Mouse (Mus musculus) ES-E14 (cell line): ENCODE results near the gene Pla2g4a. TPM values are rescaled to one million over a fixed set of nuclear protein-coding genes. Genes with fewer than 3 reads are reported as not detected.

Experiments used
- DNase-seq: peaks from one replicate; pipeline ENCODE4 v3.0.0-alpha.2; 2013; ENCODE audit warnings: low read depth, low spot score
- H3K27ac ChIP-seq: 2 replicates; pipeline ENCODE4 v1.5.1; 2012; ENCODE audit warnings: low read depth, mild to moderate bottlenecking, low read length, moderate library complexity, mixed read lengths; ENCODE audit not compliant: poor library complexity, insufficient read depth, severe bottlenecking
- H3K36me3 ChIP-seq: 2 replicates; pipeline ENCODE4 v1.6.1; 2012; ENCODE audit warnings: mild to moderate bottlenecking, low read length, moderate library complexity, mixed read lengths; ENCODE audit not compliant: control insufficient read depth, poor library complexity, insufficient read depth, severe bottlenecking
- H3K4me1 ChIP-seq, 2 experiments: fragments of 150-350 bp in 1 of 2; sonication (generic) in 1 of 2; 2 replicates each; pipeline ENCODE4 v1.6.1; 2012; ENCODE audit warnings: low read length in 2 of 2, mild to moderate bottlenecking in 1 of 2, mixed read lengths in 1 of 2; ENCODE audit not compliant: control insufficient read depth in 2 of 2, insufficient read depth in 2 of 2, poor library complexity in 1 of 2
- H3K4me3 ChIP-seq, 2 experiments: fragments of 150-350 bp in 1 of 2; sonication (generic) in 1 of 2; 2 replicates each; pipeline ENCODE4 v1.5.1; 2012; ENCODE audit warnings: low read length in 2 of 2, low read depth in 1 of 2, mild to moderate bottlenecking in 1 of 2, mixed read lengths in 1 of 2; ENCODE audit not compliant: insufficient read depth in 1 of 2, poor library complexity in 1 of 2, severe bottlenecking in 1 of 2
- H3K9ac ChIP-seq: 2 replicates; pipeline ENCODE4 v1.6.1; 2012; ENCODE audit warnings: low read depth, mild to moderate bottlenecking, low read length, mixed read lengths; ENCODE audit not compliant: poor library complexity, insufficient read depth, severe bottlenecking
- H3K9me3 ChIP-seq: fragments of 150-350 bp; sonication (generic); 2 replicates; pipeline ENCODE4 v1.6.1; 2012; ENCODE audit warnings: low read depth, mild to moderate bottlenecking, low read length; ENCODE audit not compliant: control insufficient read depth, insufficient read depth
- CHD2 ChIP-seq: IDR thresholded peaks from 2 replicates; pipeline ENCODE4 v1.6.1; 2014; ENCODE audit warnings: mild to moderate bottlenecking, low read depth, low read length, inconsistent platforms
- HCFC1 ChIP-seq: IDR thresholded peaks from 2 replicates; pipeline ENCODE4 v1.6.1; 2012; ENCODE audit warnings: low read length, inconsistent platforms, borderline replicate concordance; ENCODE audit not compliant: insufficient read depth
- MAFK ChIP-seq: IDR thresholded peaks from 2 replicates; pipeline ENCODE4 v1.6.1; 2014; ENCODE audit warnings: mild to moderate bottlenecking, low read depth, low read length, inconsistent platforms; ENCODE audit not compliant: insufficient read depth
- ZC3H11A ChIP-seq: IDR thresholded peaks from 2 replicates; pipeline ENCODE4 v1.6.1; 2012; ENCODE audit warnings: low read depth, mild to moderate bottlenecking, inconsistent platforms, low read length, borderline replicate concordance
- ZNF384 ChIP-seq: IDR thresholded peaks from 2 replicates; pipeline ENCODE4 v1.6.1; 2012; ENCODE audit warnings: low read depth, low read length, inconsistent platforms
- in situ Hi-C, 2 experiments: fragments of 600-800 bp; cut with MboI; formaldehyde crosslinking; loops; one replicate each; pipeline ENCODE4 v1.15.1; 2025; ENCODE audit warnings: low sequenced_read_pairs in 2 of 2, inconsistent platforms in 1 of 2; ENCODE audit not compliant: unreplicated experiment in 2 of 2
- total RNA-seq: library from RNA; depleted of rRNA; stranded (reverse); fragments of 300-350 nt; gene quantifications from 2 replicates; pipeline ENCODE4 v1.2.3, GENCODE M21; 2012

Gene Pla2g4a
- total RNA-seq, 1 experiment = 3.0 TPM

- Histone ChIP-seq H3K4me3 (no peak overlapping the region), H3K36me3 (no peaks in the 10 kb centered on the region), H3K4me1 (no peaks in the 10 kb centered on the region), H3K27ac (no peak overlapping the region), H3K9ac (no peak overlapping the region), H3K9me3 (no peaks in the 10 kb centered on the region)
- TF ChIP-seq CHD2 (no peak), ZC3H11A (peak; percentile 80)
- peak; percentile 77 for DNase-seq
- in situ Hi-C loops = loop anchor here (5.0 to 10.0 kb wide), 2 partner anchors 401 to 408 kb away; no protein-coding TSS in a partner anchor
Observed at GRCm38 (mm10) chr1:149856720-149857119, 104.4 kb downstream of the Pla2g4a start.

GRCm38 (mm10) chr1:149855581-149855980 is 105.5 kb downstream of the Pla2g4a start:
- Histone ChIP-seq H3K9me3 (no peaks in the 10 kb centered on the region), H3K27ac (no peak overlapping the region), H3K4me1 (no peaks in the 10 kb centered on the region), H3K9ac (no peak overlapping the region), H3K4me3 (no peak overlapping the region), H3K36me3 (no peaks in the 10 kb centered on the region)
- in situ Hi-C loops = loop anchor here (5.0 to 10.0 kb wide), 2 partner anchors 402 to 409 kb away; no protein-coding TSS in a partner anchor
- DNase-seq = no peak
- TF ChIP-seq MAFK (no peak), ZC3H11A (no peak), HCFC1 (no peak), CHD2 (no peak), ZNF384 (no peak)

- no peaks in the 10 kb centered on the region for H3K9me3 ChIP-seq
- no peaks in the 10 kb centered on the region for H3K36me3 ChIP-seq
- H3K4me3 ChIP-seq = no peak overlapping the region
- in situ Hi-C loops = loop anchor here (5.0 to 10.0 kb wide), 2 partner anchors 402 to 410 kb away; no protein-coding TSS in a partner anchor
- no peaks in the 10 kb centered on the region for H3K4me1 ChIP-seq
- no peak overlapping the region for H3K9ac ChIP-seq
- H3K27ac ChIP-seq = no peak overlapping the region
- no peak for DNase-seq
- TF ChIP-seq ZNF384 (no peak), CHD2 (no peak), HCFC1 (no peak), ZC3H11A (no peak), MAFK (no peak)
Observed at GRCm38 (mm10) chr1:149854867-149855266, 106.2 kb downstream of the Pla2g4a start.

DNA sequence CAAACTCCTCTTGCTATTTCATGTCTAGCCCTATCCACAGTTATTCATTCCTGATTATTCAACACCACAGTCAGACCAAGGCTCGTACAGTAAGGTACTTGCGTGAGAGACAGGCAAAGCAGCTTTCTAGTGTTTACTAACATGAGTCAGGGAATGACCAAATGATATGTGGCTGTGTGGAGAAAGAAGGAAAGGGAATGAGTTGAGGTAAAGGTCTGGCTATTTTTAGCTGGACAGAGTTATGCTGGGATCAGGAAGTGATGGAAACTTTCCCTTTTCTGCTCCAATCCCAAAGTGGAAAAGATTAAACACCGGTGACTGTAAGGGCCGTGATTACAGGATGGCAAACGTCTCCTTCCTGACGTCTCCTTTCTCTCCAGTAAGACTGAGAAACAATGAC is 114.4 kb downstream of the Pla2g4a start:
- Histone ChIP-seq H3K27ac (no peak overlapping the region), H3K36me3 (no peaks in the 10 kb centered on the region), H3K4me3 (no peak overlapping the region), H3K4me1 (no peaks in the 10 kb centered on the region), H3K9me3 (no peaks in the 10 kb centered on the region), H3K9ac (no peak overlapping the region)
- no peak for TF ChIP-seq MAFK
- no peak for TF ChIP-seq ZC3H11A
- no peak for TF ChIP-seq HCFC1
- no peak for TF ChIP-seq ZNF384
- TF ChIP-seq CHD2 = no peak
- in situ Hi-C loops = no loop called here
- DNase-seq = no peak

GRCm38 (mm10) chr1:149841845-149842244 is 119.2 kb downstream of the Pla2g4a start:
- in situ Hi-C loops = no loop called here
- Histone ChIP-seq H3K4me1 (no peaks in the 10 kb centered on the region), H3K9me3 (no peaks in the 10 kb centered on the region), H3K4me3 (no peak overlapping the region), H3K27ac (no peak overlapping the region), H3K36me3 (no peaks in the 10 kb centered on the region), H3K9ac (no peak overlapping the region)
- no peak for DNase-seq
- TF ChIP-seq ZNF384 (no peak), MAFK (no peak), CHD2 (no peak), HCFC1 (no peak), ZC3H11A (no peak)
